Mouse (Mus musculus) gastrocnemius, postnatal 10 days (tissue): ENCODE measurements around the gene Iffo2. TPM values are rescaled to one million over a fixed set of nuclear protein-coding genes. Genes with fewer than 3 reads are reported as not detected.
"Not testable (repeated sequence)": the region's sequence is repeated elsewhere in the genome, so short reads cannot be mapped to it uniquely, and the experiment has no call there.

Experiments used
- DNase-seq: peaks from one replicate; pipeline ENCODE4 v3.0.0; 2021; ENCODE audit warnings: mixed read lengths
- long read RNA-seq, 2 experiments: library from polyadenylated mRNA; stranded (forward); transcript quantifications; one replicate each; pipeline ENCODE4 v2.0.0; 2021
- total RNA-seq, 2 experiments: library from RNA; stranded (reverse); gene quantifications; 2 replicates each; pipeline ENCODE4 v1.2.3; 2021

The Iffo2 gene
- 1 to 10 TPM; 5.6 to 7.5 TPM for total RNA-seq
- long read RNA-seq, experiment 1, partial matches to known transcripts = 0 of 1 reads
- long read RNA-seq, experiment 1, other reads (novel, unspliced or antisense) = 1 of 1 reads
- long read RNA-seq, experiment 2, partial matches to known transcripts = 1 of 1 reads
- long read RNA-seq, experiment 2, other reads (novel, unspliced or antisense) = 0 of 1 reads

DNA sequence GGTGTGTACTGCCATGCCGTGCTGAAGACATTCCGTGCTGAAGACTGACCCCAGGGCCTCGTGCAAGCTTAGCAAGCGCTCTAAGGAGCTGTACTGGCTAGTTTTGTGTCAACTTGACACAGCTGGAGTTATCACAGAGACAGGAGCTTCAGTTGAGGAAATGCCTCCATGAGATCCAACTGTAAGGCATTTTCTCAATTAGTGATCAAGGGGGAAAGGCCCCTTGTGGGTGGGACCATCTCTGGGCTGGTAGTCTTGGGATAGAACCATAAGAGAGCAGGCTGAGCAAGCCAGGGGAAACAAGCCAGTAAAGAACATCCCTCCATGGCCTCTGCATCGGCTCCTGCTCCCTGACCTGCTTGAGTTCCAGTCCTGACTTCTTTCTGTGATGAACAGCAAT lies at the start of gene Iffo2:
Gene Iffo2 (plus strand): TSS at position 301 of the 400 bp plus-strand sequence.
- not testable (repeated sequence) for DNase-seq

DNA sequence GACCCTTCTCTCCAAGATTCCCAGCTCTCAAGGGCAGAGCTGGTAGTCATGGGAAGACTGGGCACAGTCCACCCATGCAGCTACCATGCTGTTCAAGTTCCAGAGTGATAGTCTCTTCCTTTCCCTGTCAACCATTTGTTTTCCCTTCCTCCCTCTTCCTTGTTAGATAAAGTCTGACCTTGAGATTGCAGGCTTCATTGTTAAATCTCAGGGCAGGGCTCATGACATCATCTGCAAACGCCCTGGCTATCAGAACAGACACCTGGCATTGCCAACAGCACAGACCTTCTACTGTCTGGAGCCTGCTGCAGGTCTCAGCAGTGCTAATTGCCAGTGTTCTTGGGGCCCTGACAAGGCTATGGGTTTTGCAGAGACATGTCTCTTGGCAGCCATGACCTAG lies 48.9 kb upstream of the Iffo2 start:
- DNase-seq = no peak

DNA sequence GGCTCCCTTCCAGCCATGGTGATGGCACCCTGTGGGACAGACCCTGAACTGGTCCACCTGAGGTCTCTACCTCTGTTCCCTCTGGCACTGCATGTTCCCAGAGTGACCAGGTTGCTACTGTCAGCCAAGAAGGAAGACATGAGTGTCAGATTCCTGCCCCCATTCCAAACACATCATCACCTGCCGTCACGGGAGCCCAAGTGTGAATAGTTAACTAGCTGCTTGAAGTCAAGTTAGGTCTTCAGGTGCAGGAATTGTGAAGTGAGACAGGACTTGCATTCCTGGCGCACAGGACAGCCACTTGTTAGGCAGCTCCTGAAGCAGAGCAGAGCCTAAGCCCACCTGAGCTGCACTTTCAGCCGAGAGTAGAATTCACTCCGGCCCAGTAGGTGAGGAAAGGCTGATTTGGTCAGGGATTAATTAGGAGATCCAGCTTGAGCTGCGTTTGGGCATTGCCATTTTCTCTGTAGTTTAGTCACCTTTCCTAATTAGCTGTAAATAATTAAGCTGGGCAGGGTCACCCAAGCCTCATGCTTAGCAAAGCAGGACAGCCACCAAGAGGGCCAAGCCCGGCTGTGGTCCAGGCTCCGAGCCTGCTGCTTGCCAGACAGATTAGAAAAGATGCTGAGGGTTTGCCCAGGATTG lies 46.8 kb upstream of the Iffo2 start:
- no peak for DNase-seq

DNA sequence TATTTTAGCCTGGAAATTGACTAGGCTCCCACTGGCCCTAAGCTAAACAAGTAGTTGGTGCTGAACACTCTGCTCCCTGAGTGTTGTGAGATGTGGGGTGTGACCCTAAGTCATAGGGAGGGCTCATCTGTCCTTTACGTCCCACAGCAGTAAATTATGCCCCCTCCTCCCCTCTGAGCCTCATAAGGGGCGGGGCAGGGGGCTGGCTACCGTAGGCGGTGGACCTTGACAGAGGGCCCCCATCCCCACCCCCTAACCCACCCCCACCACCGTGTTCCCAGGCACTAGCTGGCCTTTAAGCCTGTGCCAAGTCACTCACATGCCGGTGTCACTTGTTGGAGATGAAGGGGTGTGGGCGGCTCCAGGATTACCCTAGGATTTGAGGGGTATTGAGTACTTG lies 45.9 kb upstream of the Iffo2 start:
- DNase-seq = no peak

DNA sequence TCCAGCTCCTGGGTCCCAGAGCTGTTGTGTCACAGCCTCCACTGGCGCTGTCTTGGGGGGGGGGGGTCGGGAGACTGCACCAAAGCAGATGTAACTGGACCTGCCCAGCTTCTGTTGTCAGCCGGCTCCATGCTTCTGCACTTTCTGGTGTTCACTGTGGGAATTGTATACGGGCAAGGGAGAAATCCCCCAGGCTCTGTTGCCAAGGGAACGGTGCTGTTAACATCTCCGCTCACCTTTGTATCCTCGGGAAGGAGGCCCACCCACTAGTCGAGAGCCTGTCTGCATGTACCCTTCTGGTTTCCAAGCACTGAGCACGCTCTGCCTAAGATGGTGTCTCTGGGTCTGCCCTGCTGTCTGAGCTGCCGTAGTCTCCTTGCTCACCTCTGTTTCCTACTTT lies 43.3 kb upstream of the Iffo2 start:
- no peak for DNase-seq

DNA sequence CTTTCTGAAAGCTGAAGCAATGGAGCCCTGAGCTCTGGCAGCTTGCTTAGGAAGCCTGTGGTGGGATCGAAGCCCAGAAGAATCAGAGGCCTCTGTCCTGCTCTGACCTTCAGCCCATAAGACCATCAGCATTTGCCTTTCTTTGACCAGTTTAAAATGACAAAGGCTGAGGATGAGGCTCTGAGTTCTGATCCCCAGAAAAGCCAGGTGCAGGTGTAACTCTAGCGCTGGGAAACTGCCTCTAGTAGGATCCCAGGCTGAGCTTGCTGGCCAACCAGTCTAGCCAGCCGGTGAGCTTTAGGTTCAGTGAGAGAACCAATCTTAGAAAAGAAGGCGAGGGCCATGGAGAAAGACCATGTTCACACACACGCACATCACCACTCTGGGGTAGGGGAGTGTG lies 42.0 kb upstream of the Iffo2 start:
- DNase-seq = no peak

DNA sequence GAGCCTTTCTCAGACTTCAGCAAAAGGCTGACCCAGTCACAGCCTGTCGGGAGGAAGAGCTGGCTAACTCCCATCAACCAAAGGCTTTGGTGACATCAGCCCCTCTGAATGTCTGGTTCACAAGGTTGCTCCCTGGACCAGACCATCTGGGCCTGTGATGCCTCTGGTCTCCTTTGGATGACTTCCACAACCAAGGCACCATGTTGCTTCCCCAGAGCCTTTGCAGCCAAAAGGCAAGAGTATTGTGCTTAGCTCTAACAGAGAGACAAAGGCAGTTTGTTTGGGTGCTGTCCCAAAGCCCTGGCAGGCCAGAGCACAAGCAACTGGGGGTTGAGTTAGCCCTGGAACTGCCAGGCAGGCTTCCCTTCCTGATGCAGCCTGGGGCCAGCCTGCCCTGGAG lies 40.4 kb upstream of the Iffo2 start:
- DNase-seq = no peak

DNA sequence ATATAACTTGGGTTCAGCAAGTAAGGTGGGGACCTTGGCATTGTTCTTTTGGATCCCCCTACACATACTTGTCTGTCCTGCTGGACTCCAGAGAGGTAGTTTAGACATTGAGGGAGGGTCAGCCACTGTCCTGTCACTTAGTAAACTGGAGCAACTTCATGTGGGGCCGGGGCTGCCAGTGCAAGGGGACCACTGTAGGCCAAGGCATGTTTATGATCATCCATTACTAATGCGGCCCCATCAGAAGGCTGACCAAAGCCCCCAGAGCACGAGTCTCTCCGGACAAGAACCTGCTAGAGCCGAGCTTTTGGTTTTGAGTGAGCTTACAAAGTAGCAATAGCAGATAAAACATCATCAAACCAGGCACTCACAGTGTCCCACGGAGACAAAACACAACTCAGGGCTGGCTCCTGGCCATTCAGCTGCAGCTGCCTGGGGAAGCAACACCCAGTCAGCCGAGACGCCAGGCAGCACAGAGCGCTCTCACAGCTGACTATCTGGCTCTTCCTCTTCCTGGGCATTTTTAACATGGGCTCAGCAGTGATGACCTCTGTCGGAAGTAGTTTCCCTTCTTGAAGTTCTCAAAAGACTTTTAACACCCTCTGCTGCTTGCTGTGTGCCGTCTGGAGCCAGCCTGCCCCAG lies 39.8 kb upstream of the Iffo2 start:
- DNase-seq = peak; percentile 83

DNA sequence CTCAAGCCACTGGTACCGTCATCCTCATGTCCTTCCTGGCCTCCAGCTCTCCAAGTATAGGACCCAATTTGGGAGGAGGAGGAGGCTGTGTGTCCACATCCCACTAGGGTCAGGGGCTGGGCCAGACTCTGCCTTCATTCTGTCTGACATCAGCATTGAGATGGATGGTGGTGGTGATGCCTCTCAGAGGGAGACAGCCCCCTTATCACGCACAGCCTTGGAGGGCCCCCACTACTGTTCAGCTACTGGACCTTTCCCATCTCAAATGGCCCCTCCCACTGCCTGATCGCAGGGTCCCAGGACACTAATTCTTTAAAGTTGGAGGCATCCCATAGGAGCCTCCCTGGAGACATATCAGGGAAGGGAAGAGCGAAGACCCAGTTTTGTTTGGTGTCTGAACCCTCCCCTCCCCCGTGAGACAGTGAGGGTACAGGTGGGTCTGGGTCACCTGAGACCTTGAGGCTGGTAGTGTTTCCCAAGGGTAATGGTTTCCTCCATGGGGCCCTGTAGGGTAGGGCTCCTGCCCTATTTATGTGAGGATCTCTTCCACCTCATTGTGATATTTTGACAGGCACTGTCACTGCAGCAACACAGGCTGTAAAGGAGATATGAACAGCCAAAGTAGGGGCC lies 38.7 kb upstream of the Iffo2 start:
- DNase-seq = no peak

DNA sequence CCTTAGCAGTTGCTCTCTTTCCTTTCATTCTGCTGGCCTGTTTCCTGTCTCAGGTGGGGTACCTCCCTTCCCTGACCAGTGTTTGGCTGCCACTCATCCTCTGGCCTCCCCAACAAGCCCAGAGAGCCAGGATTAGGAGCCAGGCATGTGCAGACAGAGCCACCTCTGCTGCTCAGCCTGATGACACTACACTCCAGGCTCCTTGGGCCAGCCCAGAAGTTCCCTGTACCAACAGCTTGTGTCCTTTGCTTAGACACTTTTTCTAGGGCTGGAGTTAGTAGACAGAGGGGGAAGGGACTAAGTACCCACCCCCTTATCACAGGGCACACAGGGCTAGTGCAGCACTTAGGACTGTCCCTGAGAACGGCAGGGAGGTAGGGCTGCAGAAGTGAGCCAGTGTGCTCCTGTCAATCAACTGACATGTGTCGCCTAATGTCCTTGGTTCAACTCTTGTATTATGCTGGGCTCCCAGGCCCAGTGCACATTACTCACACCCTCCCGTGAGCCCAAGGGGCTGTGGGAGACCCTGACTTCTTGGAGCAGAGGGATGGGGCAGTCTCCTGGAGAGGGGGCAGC lies 38.0 kb upstream of the Iffo2 start:
- no peak for DNase-seq

DNA sequence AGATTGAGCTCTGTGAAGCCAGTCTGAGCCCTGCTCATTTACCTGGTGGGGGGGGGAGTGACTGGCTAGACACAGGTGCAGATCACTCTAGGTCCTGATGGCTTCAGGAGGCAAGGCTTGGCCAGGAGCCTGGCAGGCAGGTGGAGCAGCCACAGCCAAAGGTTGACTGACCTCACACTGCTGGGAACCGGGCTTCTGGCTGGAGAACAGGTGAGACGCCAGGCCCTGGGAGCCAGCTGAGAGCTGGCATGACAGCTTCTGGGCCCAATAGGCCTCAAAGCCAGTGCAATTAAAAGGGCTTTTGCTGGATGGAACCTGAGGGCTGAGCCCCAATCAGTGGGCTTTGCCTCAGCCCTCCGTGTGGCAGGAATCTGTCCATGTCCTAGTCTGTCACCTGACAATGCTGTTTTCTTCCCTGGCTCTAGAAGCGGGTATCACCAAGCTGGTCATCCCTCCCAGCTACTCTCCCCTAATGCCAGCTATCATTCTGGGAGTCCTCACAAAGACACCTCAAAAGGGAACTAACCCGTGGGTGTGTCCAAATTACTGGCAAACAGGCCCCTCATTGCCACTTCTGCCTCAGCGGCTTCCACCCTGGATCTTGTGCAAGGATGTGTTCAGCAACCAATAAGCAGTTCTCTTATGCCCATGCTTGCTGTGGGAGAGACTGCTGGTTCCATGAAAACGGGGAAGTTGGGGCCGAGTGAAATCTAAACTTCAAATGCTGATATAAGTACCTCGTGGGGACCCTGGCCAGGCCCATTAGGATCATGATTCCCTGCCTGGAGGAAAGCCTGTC lies 36.9 kb upstream of the Iffo2 start:
- DNase-seq = no peak

DNA sequence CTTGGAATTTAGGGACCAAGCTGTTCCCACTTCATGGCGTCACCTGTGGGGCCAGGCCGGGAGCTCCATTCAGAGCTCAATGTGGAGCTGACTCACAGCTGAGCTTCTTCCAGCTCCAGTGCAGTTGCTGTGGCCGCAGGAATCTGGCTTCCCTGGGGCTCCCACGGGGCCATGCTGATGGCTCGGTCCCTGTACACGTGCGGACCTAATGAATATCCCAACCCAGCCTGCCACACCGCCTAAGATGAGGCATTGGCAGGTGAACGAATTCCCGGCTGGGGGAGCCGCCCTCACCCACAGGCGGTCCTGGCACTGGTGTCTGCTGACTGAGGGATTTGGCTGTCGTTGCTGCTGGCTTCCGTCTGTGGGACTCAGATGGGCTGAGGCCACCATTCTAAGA lies 29.5 kb upstream of the Iffo2 start:
- peak; percentile 68 for DNase-seq

DNA sequence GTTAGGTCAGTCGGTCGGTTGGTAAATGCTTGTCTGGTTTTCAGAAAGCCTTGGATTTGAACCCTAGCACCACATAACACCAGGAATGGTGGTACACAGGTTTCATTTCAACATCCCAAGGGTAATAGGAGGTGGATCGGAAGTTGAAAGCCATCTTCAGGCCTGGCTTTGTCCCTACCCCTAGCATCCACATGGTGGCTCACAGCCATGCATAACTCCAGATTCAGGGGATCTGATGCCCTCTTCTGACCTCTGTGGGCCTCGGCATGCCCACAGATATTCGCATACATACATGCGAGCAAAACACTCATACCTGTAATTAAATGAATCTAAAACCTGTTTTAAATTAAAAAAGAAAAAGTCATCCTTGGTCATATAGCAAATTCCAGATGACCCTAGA lies 28.6 kb upstream of the Iffo2 start:
- no peak for DNase-seq

DNA sequence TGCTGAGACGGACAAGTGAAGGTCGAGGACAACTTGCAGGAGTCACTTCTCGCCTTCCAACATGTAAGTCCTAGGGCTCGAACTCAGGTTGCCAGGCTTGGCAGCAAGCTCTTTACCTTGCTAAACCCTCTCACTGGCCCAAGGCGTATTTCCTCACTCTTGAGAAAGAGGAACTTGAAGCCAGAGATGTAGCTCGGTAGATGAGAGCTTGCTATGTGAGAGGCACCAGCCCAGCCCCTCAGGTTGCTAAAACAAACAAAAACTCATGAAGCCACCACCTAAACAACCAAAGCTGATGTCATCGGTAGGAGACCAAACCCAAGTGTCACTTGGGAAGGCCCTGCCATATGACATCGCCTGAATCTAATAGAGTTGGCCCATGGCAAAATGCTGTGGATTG lies 26.4 kb upstream of the Iffo2 start:
- DNase-seq = no peak

DNA sequence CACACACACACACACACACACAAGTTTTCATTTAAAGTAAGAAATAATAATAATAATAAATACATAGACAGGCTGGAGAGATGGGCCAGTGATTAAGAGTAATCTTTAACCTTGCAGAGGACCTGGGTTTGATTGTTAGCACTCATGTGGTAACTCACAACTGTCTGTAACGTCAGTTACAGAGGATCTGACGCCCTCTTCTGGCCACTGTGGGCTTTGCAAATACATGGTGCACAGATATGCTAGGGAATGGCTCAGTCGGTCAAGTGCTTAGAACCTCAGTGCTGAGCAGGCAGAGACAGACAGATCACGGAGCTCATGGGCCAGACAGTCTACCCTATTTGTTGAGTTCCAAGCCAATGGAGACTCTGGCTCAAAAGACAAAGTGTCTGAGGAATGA lies 24.6 kb upstream of the Iffo2 start:
- DNase-seq = no peak

DNA sequence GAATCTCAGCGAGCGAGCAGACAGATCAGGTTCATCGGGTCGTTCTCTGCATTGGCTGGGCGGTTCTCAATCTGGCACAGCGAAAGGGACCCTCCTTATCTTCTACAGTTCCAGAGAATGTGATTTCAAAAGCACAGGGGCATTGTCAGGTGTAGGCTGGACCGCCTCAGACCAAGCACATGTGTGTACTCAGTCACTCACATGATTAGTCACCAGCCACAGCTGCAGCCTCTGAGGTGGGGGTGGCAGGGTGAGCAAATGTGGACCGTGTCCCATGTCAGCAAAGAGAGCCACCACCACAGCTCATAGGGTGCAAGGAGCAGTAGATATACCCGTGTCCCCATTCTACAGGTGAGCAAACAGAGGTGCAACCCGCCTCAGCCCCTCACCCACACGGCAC lies 23.6 kb upstream of the Iffo2 start:
- DNase-seq = no peak

DNA sequence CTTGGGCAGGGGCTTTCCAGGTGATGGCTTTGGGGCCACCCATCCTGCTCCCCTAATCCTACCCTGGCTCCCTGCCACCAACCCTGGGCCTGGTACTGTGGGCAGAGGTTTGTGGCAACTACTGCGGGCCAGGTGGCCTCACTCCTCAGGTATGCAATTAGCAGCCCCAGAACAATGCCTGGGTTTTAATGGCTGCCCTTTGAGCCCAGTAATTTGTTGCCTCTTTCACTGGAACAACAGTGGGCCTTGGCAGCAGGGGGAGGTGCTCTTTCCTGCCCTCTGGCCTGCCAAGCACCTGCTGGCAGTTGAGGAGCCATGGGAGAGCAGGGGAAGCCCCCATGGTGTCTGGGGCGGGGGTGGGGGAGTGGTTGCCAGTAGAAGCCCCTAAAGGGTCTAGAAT lies 21.3 kb upstream of the Iffo2 start:
- DNase-seq = no peak

DNA sequence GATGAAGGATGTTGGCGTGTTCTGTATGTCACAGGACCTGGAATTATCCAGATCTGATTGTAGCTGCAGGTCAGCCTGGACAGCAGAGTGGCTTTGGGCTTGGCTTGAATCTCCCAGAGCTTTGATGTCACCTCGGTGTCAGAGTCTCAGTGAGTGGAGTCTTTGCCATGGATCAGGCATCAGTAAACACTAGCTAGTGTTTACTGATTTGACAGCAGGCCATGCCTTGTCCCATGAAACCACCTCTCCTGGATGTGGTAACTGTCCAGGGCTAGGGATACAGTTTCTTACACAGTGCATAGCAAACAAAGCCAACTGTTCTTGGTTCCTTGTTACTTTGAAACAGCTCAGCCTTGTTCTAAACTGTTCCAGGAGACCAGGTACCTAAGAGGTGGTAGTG lies 18.8 kb upstream of the Iffo2 start:
- no peak for DNase-seq

DNA sequence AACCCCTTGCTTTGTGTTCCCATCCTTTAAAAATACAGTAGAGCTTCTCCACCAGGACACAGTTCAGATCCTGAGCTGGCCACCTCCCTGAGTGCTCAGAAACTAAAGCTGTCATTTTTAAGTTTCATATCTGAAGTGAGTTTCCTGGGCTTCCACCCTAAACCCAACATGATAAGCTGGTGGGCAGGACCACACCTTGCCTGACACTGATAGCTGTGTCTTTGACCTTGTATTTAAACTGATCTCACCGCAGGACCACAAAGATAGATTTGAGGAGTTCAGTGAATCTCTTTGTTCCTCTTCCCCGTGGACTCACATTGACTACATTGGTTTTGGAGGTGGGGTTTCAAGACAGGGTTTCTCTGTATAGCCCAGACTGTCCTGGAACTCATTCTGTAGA lies 17.4 kb upstream of the Iffo2 start:
- DNase-seq = no peak

DNA sequence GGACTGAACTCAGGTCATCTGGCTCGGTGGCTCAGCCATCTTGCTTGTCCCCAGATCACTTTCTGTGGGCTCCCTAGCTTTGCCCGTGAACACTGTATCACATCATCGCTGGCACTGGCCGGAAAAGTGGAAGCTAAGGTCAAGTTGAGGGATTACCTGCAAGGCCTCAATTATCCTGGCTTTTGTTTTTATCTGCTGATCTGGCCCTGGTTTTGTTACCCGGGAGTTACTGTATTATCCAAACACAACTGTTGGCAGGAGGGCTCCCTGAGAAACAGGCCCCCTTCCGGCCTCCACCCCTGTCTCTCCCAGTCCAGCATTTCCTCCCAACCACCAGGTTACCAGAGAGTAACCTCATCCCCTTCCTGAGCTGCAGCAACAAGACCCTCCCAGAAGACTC lies 11.1 kb upstream of the Iffo2 start:
- no peak for DNase-seq

DNA sequence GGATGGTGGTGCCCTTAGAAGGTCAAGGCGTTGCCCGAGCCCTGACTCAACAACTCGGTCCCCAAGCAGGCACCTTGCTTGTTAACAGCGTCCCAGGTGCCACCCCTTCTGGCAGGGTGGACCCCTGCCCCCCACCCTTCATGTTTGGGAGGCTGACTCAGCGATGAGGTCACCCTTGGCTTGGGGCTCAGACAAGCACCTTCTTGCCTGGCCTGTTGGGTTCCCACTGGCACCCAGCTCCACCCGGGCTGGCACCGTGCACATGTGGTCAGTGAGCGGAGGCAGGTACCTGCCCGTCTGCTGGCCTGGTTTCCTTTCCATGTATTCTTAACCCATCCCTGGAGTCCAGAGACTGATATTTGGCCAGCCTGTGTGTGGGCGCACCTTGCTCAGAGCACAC lies 8.4 kb upstream of the Iffo2 start:
- DNase-seq = no peak

DNA sequence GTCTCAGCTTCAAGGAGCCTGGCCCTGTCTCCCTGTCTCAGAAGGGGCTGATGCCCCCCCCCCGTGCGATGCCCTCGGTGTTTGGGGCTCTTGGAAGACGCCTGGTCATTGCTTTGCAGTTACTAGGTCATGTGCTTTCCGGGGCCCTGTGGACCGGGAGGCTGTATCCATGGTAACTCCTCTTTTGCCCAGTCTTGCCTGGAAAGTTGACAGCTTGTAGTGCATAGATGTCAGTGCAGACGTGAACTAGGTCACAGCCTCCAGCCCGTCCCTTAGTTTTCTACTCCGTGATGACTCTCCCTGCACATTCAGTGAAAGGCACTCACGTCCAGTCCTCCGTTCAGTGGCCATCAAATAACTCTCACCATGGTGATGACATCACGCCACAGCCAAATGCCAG lies 3.9 kb upstream of the Iffo2 start:
- no peak for DNase-seq

DNA sequence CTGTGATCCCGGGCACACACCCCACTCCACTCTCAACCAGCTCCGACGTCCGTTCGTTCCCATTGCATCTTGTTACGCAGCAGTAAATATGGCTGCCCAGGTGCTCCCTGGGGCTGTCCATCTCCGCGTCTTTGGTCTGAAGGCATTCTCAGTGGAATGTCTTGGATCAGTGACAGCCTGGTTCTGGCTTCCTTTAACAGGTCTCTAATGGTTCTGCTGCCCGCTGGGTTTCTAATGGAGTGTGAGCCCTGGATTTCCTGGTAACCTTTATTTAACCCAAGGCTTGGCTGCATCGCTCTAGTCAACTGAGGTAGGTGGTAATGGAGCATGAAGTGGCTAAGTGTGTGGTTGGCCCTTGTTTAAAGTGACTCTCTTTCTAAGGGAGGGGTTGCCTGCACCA lies 1.7 kb downstream of the Iffo2 start:
- no peak for DNase-seq
